Comparison of ENCODE assay signal across 9 mouse cellular contexts in the genomic region with DNA sequence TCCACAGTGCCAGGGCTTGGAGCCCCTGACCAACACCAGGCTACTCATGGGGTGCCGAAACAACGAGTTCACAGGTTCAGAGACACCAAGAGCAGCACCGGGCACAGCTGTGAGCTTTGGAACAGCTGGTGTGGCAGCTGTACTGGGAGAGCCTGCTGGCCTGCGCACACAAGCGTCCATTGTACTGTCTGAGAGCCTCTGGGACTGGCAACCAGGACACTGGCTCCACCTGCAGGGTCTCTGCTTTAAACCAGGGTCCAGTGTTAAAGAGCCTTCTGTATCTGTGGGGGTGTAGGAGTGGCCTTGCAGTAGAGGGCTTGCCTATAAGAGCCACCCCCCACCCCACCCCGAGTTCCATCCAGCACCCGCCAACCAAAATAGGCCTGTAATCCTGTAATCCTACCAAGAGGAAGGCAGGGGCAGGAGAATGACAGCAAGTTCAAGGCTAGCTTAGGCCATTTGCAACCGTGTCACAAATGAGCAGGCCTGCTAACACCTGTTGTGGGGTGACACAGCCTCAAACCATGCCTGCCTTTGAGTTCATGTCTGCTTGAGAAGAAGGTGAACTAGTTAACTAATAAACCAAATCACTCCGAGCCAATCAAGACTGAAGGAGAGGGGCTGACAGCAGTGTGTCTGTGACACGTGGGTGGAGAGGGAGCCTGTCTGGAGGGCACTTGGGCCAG. TPM values are rescaled to one million over a fixed set of nuclear protein-coding genes. Genes with fewer than 3 reads are reported as not detected.
DNase-seq lines count a peak whose midpoint lies in the region; ATAC-seq and TF ChIP-seq lines count a peak whose summit lies in the region.
"Had no signal": no experiment of that assay in that cellular context is flagged by ENCODE, and none has a peak within 500 bp of the region (broad histone marks: within the 10 kb centered on the region; RNA-seq: fewer than 3 reads in every experiment).

No protein-coding gene starts in this region.

- no peak overlapping the region for H3K4me3 ChIP-seq in forebrain, embryonic 11.5 days (ENCODE audit: low read depth, low read length)
- H3K4me3 ChIP-seq in forebrain, embryonic 14.5 days (ENCODE audit: low read depth, low read length), result no peak overlapping the region
- H3K4me3 ChIP-seq in left cerebral cortex, adult 2 months, result no peak overlapping the region
- no peak overlapping the region for H3K4me3 ChIP-seq in hindbrain, embryonic 11.5 days (ENCODE audit: low read depth, low read length)
- no peak overlapping the region for H3K4me3 ChIP-seq in neural tube, embryonic 11.5 days (ENCODE audit: low read depth, low read length)
- H3K4me3 ChIP-seq: heart, embryonic 15.5 days had no signal

- H3K27ac ChIP-seq in forebrain, embryonic 11.5 days (ENCODE audit: low read depth, low read length), result no peak overlapping the region
- no peak overlapping the region for H3K27ac ChIP-seq in forebrain, embryonic 14.5 days (ENCODE audit: low read depth, low read length)
- no peak overlapping the region for H3K27ac ChIP-seq in left cerebral cortex, adult 2 months
- H3K27ac ChIP-seq in hindbrain, embryonic 11.5 days (ENCODE audit: low read depth, low read length), result peak overlapping the region; percentile 17; the same call in 1 of the 2 replicates
- H3K27ac ChIP-seq in neural tube, embryonic 11.5 days (ENCODE audit: low read depth, low read length), result no peak overlapping the region

- 52% methylated on average over 10 of the region's 10 CpGs for WGBS in forebrain, embryonic 11.5 days
- WGBS in forebrain, embryonic 14.5 days, result 50% methylated on average over 10 of the region's 10 CpGs
- WGBS in hindbrain, embryonic 11.5 days, result 52% methylated on average over 10 of the region's 10 CpGs
- 61% methylated on average over 10 of the region's 10 CpGs for WGBS in neural tube, embryonic 11.5 days

- H3K4me1 ChIP-seq in forebrain, embryonic 11.5 days (replicated peaks; ENCODE audit: control insufficient read depth, insufficient read depth, low read length), result peaks cover 7% of the 10 kb centered on the region; the same call in 1 of the 2 replicates
- H3K4me1 ChIP-seq in forebrain, embryonic 14.5 days (ENCODE audit: control insufficient read depth, insufficient read depth, low read length), result peaks cover 16% of the 10 kb centered on the region
- peaks cover 4% of the 10 kb centered on the region; the same call in 1 of the 2 replicates for H3K4me1 ChIP-seq in hindbrain, embryonic 11.5 days (replicated peaks; ENCODE audit: control insufficient read depth, insufficient read depth, low read length)
- H3K4me1 ChIP-seq in neural tube, embryonic 11.5 days (ENCODE audit: control insufficient read depth, insufficient read depth, low read length), result peaks cover 6% of the 10 kb centered on the region; the same call in 1 of the 2 replicates

- ATAC-seq in forebrain, embryonic 11.5 days (replicated peaks; ENCODE audit: low FRiP score), result peak; percentile 25; the same call in 1 of the 2 replicates
- ATAC-seq in forebrain, embryonic 14.5 days, result no peak
- ATAC-seq in hindbrain, embryonic 11.5 days (ENCODE audit: low FRiP score), result peak; percentile 22; the same call in 1 of the 2 replicates
- ATAC-seq in neural tube, embryonic 11.5 days (ENCODE audit: insufficient read depth, low FRiP score, low TSS enrichment), result peak; percentile 51; the same call in 1 of the 2 replicates
- ATAC-seq in megakaryocyte progenitor cell, adult 5-6 weeks (replicated peaks; ENCODE audit: poor library complexity), result no peak

- intact Hi-C loops in left cerebral cortex, adult 2 months (cut with DNase I), result no loop called here

- no peak overlapping the region for H3K9ac ChIP-seq in forebrain, embryonic 11.5 days (ENCODE audit: low read length)
- H3K9ac ChIP-seq in forebrain, embryonic 14.5 days (ENCODE audit: low read length), result no peak overlapping the region
- H3K9ac ChIP-seq in hindbrain, embryonic 11.5 days (ENCODE audit: low read depth, low read length), result no peak overlapping the region
- H3K9ac ChIP-seq in neural tube, embryonic 11.5 days (ENCODE audit: low read length), result no peak overlapping the region
- H3K9ac ChIP-seq: heart, embryonic 15.5 days had no signal

- H3K4me2 ChIP-seq in forebrain, embryonic 11.5 days (ENCODE audit: low read depth, low read length, severe bottlenecking), result no peak overlapping the region
- no peak overlapping the region for H3K4me2 ChIP-seq in forebrain, embryonic 14.5 days (ENCODE audit: low read length)
- no peak overlapping the region for H3K4me2 ChIP-seq in hindbrain, embryonic 11.5 days (replicated peaks; ENCODE audit: low read depth, low read length)
- no peak overlapping the region for H3K4me2 ChIP-seq in neural tube, embryonic 11.5 days (ENCODE audit: low read depth)
- H3K4me2 ChIP-seq: heart, embryonic 15.5 days had no signal

- no peaks in the 10 kb centered on the region for H3K9me3 ChIP-seq in forebrain, embryonic 11.5 days (ENCODE audit: control insufficient read depth, low read length)
- no peaks in the 10 kb centered on the region for H3K9me3 ChIP-seq in forebrain, embryonic 14.5 days (replicated peaks; ENCODE audit: control insufficient read depth, low read length)
- H3K9me3 ChIP-seq in hindbrain, embryonic 11.5 days (ENCODE audit: control insufficient read depth, low read length), result no peaks in the 10 kb centered on the region
- H3K9me3 ChIP-seq in neural tube, embryonic 11.5 days (ENCODE audit: control insufficient read depth, low read length), result no peaks in the 10 kb centered on the region
- H3K9me3 ChIP-seq: heart, embryonic 15.5 days had no signal

- peak; percentile 9 for TF ChIP-seq CTCF in left cerebral cortex, adult 2 months (IDR thresholded peaks at IDR 0.05)

- peak; percentile 60 for DNase-seq in forebrain, embryonic 11.5 days (ENCODE audit: low spot score)
- no peak for DNase-seq in forebrain, embryonic 14.5 days (ENCODE audit: low spot score)
- DNase-seq in left cerebral cortex, adult 2 months (ENCODE audit: extremely low spot score in 1 of 2, low spot score in 2 of 2), result no peak
- no peak for DNase-seq in left cerebral cortex, adult 11 months (ENCODE audit: low spot score)
- DNase-seq in hindbrain, embryonic 11.5 days (ENCODE audit: low spot score), result peak; percentile 54
- DNase-seq in neural tube, embryonic 11.5 days (ENCODE audit: low spot score), result peak; percentile 53
- DNase-seq in right cerebral cortex, postnatal 4 days, result no peak

- peaks cover 2% of the 10 kb centered on the region; the same call in 1 of the 2 replicates for H3K36me3 ChIP-seq in forebrain, embryonic 11.5 days (ENCODE audit: control insufficient read depth, insufficient read depth, low read length)
- H3K36me3 ChIP-seq in forebrain, embryonic 14.5 days (ENCODE audit: control insufficient read depth, insufficient read depth, low read length), result peaks cover 16% of the 10 kb centered on the region
- no peaks in the 10 kb centered on the region for H3K36me3 ChIP-seq in hindbrain, embryonic 11.5 days (ENCODE audit: control insufficient read depth, insufficient read depth, low read length)
- no peaks in the 10 kb centered on the region for H3K36me3 ChIP-seq in neural tube, embryonic 11.5 days (ENCODE audit: control insufficient read depth, insufficient read depth, low read length)
- H3K36me3 ChIP-seq: heart, embryonic 15.5 days had no signal

- H3K27me3 ChIP-seq in forebrain, embryonic 11.5 days (ENCODE audit: control insufficient read depth, insufficient read depth, low read length), result no peaks in the 10 kb centered on the region
- H3K27me3 ChIP-seq in forebrain, embryonic 14.5 days (replicated peaks; ENCODE audit: control insufficient read depth, insufficient read depth, low read length), result no peaks in the 10 kb centered on the region
- no peaks in the 10 kb centered on the region for H3K27me3 ChIP-seq in hindbrain, embryonic 11.5 days (ENCODE audit: control insufficient read depth, insufficient read depth, low read length)
- H3K27me3 ChIP-seq in neural tube, embryonic 11.5 days (ENCODE audit: control insufficient read depth, insufficient read depth, low read length), result no peaks in the 10 kb centered on the region
- H3K27me3 ChIP-seq: heart, embryonic 15.5 days had no signal

RNA-seq across cellular contexts. Expression of a gene that starts 1.7 kb away (rescaled TPM):
- polyA plus RNA-seq in forebrain, embryonic 11.5 days (2014; fragmentation: Nextera tagmentation; extraction: Ambion mirVana), result 98.8 and 110 TPM in 2 replicates
- polyA plus RNA-seq in forebrain, embryonic 14.5 days (2014; fragmentation: Nextera tagmentation; extraction: Ambion mirVana), result 142 and 174 TPM in 2 replicates
- total RNA-seq in left cerebral cortex, adult 2 months (2021), result 100 to 1,000 TPM; 488 to 492 TPM
- polyA plus RNA-seq in hindbrain, embryonic 11.5 days (2014; fragmentation: Nextera tagmentation; extraction: Ambion mirVana), result 66.7 and 78.4 TPM in 2 replicates
- 100 and 102 TPM in 2 replicates for polyA plus RNA-seq in neural tube, embryonic 11.5 days (2014; fragmentation: Nextera tagmentation; extraction: Ambion mirVana)
- total RNA-seq in megakaryocyte progenitor cell, adult 5-6 weeks (2015), result not detected in 2 replicates
- not detected in 2 replicates for total RNA-seq in megakaryocyte progenitor cell, adult 5-6 weeks (2017)

RNA-seq across cellular contexts. Expression of a gene that starts 9.6 kb away (rescaled TPM):
- 21.7 and 26.4 TPM in 2 replicates for polyA plus RNA-seq in forebrain, embryonic 11.5 days (2014; fragmentation: Nextera tagmentation; extraction: Ambion mirVana)
- polyA plus RNA-seq in forebrain, embryonic 14.5 days (2014; fragmentation: Nextera tagmentation; extraction: Ambion mirVana), result 5.6 and 5.8 TPM in 2 replicates
- 1 to 10 TPM; 1.0 to 1.6 TPM for total RNA-seq in left cerebral cortex, adult 2 months (2021)
- polyA plus RNA-seq in hindbrain, embryonic 11.5 days (2014; fragmentation: Nextera tagmentation; extraction: Ambion mirVana), result 5.9 and 8.5 TPM in 2 replicates
- 10.9 and 12.5 TPM in 2 replicates for polyA plus RNA-seq in neural tube, embryonic 11.5 days (2014; fragmentation: Nextera tagmentation; extraction: Ambion mirVana)
- total RNA-seq in megakaryocyte progenitor cell, adult 5-6 weeks (2015), result 14.7 and 22.8 TPM in 2 replicates
- total RNA-seq in megakaryocyte progenitor cell, adult 5-6 weeks (2017), result 7.8 and 11.5 TPM in 2 replicates

RNA-seq across cellular contexts. Expression of a gene that starts 10.0 kb away (rescaled TPM):
- polyA plus RNA-seq in forebrain, embryonic 11.5 days (2014; fragmentation: Nextera tagmentation; extraction: Ambion mirVana), result 0.13 and 0.56 TPM in 2 replicates
- polyA plus RNA-seq in forebrain, embryonic 14.5 days (2014; fragmentation: Nextera tagmentation; extraction: Ambion mirVana), result 0.27 and 0.32 TPM in 2 replicates
- not detected for total RNA-seq in left cerebral cortex, adult 2 months (2021)
- 0.25 and 0.32 TPM in 2 replicates for polyA plus RNA-seq in hindbrain, embryonic 11.5 days (2014; fragmentation: Nextera tagmentation; extraction: Ambion mirVana)
- polyA plus RNA-seq in neural tube, embryonic 11.5 days (2014; fragmentation: Nextera tagmentation; extraction: Ambion mirVana), result 0.18 and 0.36 TPM in 2 replicates
- 0.39 TPM in 1 of 2 replicates, not detected in the other for total RNA-seq in megakaryocyte progenitor cell, adult 5-6 weeks (2015)
- 0.33 and 0.34 TPM in 2 replicates for total RNA-seq in megakaryocyte progenitor cell, adult 5-6 weeks (2017)

RNA-seq across cellular contexts. Expression of a gene that starts 18.7 kb away (rescaled TPM):
- polyA plus RNA-seq in forebrain, embryonic 11.5 days (2014; fragmentation: Nextera tagmentation; extraction: Ambion mirVana), result 71.3 and 83.8 TPM in 2 replicates
- polyA plus RNA-seq in forebrain, embryonic 14.5 days (2014; fragmentation: Nextera tagmentation; extraction: Ambion mirVana), result 102 and 118 TPM in 2 replicates
- total RNA-seq in left cerebral cortex, adult 2 months (2021), result 10 to 100 TPM; 65.7 to 71.4 TPM
- 82.1 and 85.2 TPM in 2 replicates for polyA plus RNA-seq in hindbrain, embryonic 11.5 days (2014; fragmentation: Nextera tagmentation; extraction: Ambion mirVana)
- 87.4 and 94.0 TPM in 2 replicates for polyA plus RNA-seq in neural tube, embryonic 11.5 days (2014; fragmentation: Nextera tagmentation; extraction: Ambion mirVana)
- total RNA-seq in megakaryocyte progenitor cell, adult 5-6 weeks (2015), result 17.8 and 21.9 TPM in 2 replicates
- 34.2 and 41.8 TPM in 2 replicates for total RNA-seq in megakaryocyte progenitor cell, adult 5-6 weeks (2017)

RNA-seq across cellular contexts. Expression of a gene that starts 24.8 kb away (rescaled TPM):
- polyA plus RNA-seq in forebrain, embryonic 11.5 days (2014; fragmentation: Nextera tagmentation; extraction: Ambion mirVana), result 29.2 and 30.2 TPM in 2 replicates
- polyA plus RNA-seq in forebrain, embryonic 14.5 days (2014; fragmentation: Nextera tagmentation; extraction: Ambion mirVana), result 3.6 and 3.7 TPM in 2 replicates
- 10 to 100 TPM in 1 of 2 experiments, 1 to 10 TPM in 1; 8.8 to 19.2 TPM for total RNA-seq in left cerebral cortex, adult 2 months (2021)
- polyA plus RNA-seq in hindbrain, embryonic 11.5 days (2014; fragmentation: Nextera tagmentation; extraction: Ambion mirVana), result 17.4 and 18.7 TPM in 2 replicates
- polyA plus RNA-seq in neural tube, embryonic 11.5 days (2014; fragmentation: Nextera tagmentation; extraction: Ambion mirVana), result 16.6 and 18.1 TPM in 2 replicates
- total RNA-seq in megakaryocyte progenitor cell, adult 5-6 weeks (2015), result 0.24 and 0.25 TPM in 2 replicates
- total RNA-seq in megakaryocyte progenitor cell, adult 5-6 weeks (2017), result 2.0 TPM in 1 of 2 replicates, not detected in the other

Comparison
In these comparisons a context has a peak if more than half of its experiments do, and no peak if none do; other contexts are left out.
1. ATAC-seq: peak in forebrain, embryonic 11.5 days (single experiment), hindbrain, embryonic 11.5 days (single experiment) and neural tube, embryonic 11.5 days (single experiment); none in forebrain, embryonic 14.5 days (single experiment) and megakaryocyte progenitor cell, adult 5-6 weeks (single experiment).
2. DNase-seq: peak in forebrain, embryonic 11.5 days (single experiment), hindbrain, embryonic 11.5 days (single experiment) and neural tube, embryonic 11.5 days (single experiment); none in forebrain, embryonic 14.5 days (single experiment), left cerebral cortex, adult 2 months (0 of 2), left cerebral cortex, adult 11 months (single experiment) and right cerebral cortex, postnatal 4 days (single experiment).